Mouse (Mus musculus): Measurements from ENCODE around the gene Crls1. TPM values are rescaled to one million over a fixed set of nuclear protein-coding genes. Genes with fewer than 3 reads are reported as not detected.

The Crls1 gene
- 18.9 and 20.4 TPM in 2 replicates for polyA plus RNA-seq (2015; fragmentation: Nextera tagmentation; extraction: Ambion mirVana)

- H3K9ac ChIP-seq (replicated peaks) = peak within 1 kb of the TSS; percentile 86
- peak within 1 kb of the TSS; percentile 89 for H3K27ac ChIP-seq (ENCODE audit: low read depth)
- H3K9me3 ChIP-seq (ENCODE audit: low read length) = no peaks in the 10 kb centered on the region
- peak within 1 kb of the TSS; percentile 76 for H3K4me3 ChIP-seq (ENCODE audit: low read depth, low read length)
- peaks cover 4% of the 10 kb centered on the region; the same call in 1 of the 2 replicates for H3K4me1 ChIP-seq (ENCODE audit: insufficient read depth)
- TF ChIP-seq EP300 (IDR thresholded peaks at IDR 0.05; ENCODE audit: low read depth) = no peak
- peak; percentile 100 for TF ChIP-seq CTCF (IDR thresholded peaks at IDR 0.05; ENCODE audit: low read depth)
- DNase-seq = peak; percentile 98
- peaks cover 7% of the 10 kb centered on the region for H3K36me3 ChIP-seq (replicated peaks; ENCODE audit: insufficient read depth, low read length)
- WGBS (ENCODE audit: insufficient replicate concordance) = under 1% methylated on average over 87 of the region's 96 CpGs
- peak; percentile 87 for ATAC-seq
- no peaks in the 10 kb centered on the region for H3K27me3 ChIP-seq (ENCODE audit: insufficient read depth, low read length)
- peak within 1 kb of the TSS; percentile 83 for H3K4me2 ChIP-seq (ENCODE audit: low read depth, low read length)
Measured at GRCm38 (mm10) chr2:132846407-132847358, at the start of gene Crls1. Gene Crls1, plus strand, starts transcription at chr2:132846666.

- Histone ChIP-seq H3K4me1 (ENCODE audit: insufficient read depth) (no peaks in the 10 kb centered on the region), H3K36me3 (replicated peaks; ENCODE audit: insufficient read depth, low read length) (peaks cover 22% of the 10 kb centered on the region), H3K27ac (ENCODE audit: low read depth) (no peak overlapping the region), H3K4me3 (ENCODE audit: low read depth, low read length) (no peak overlapping the region), H3K9ac (replicated peaks) (no peak overlapping the region), H3K9me3 (ENCODE audit: low read length) (peaks cover 3% of the 10 kb centered on the region; the same call in 1 of the 2 replicates), H3K4me2 (ENCODE audit: low read depth, low read length) (no peak overlapping the region), H3K27me3 (ENCODE audit: insufficient read depth, low read length) (no peaks in the 10 kb centered on the region)
- WGBS (ENCODE audit: insufficient replicate concordance) = 78% methylated on average over 2 of the region's 2 CpGs
- no peak for TF ChIP-seq EP300 (IDR thresholded peaks at IDR 0.05; ENCODE audit: low read depth)
- no peak for TF ChIP-seq CTCF (IDR thresholded peaks at IDR 0.05; ENCODE audit: low read depth)
- DNase-seq = no peak
- no peak for ATAC-seq
Measured at GRCm38 (mm10) chr2:132802976-132803375, 43.5 kb upstream of the Crls1 start.

- ATAC-seq = peak; percentile 99
- Histone ChIP-seq H3K27ac (ENCODE audit: low read depth) (peak within 1 kb of the TSS; percentile 58), H3K9ac (replicated peaks) (peak within 1 kb of the TSS; percentile 76), H3K9me3 (ENCODE audit: low read length) (no peaks in the 10 kb centered on the region), H3K4me3 (ENCODE audit: low read depth, low read length) (peak within 1 kb of the TSS; percentile 81), H3K27me3 (ENCODE audit: insufficient read depth, low read length) (no peaks in the 10 kb centered on the region), H3K4me1 (ENCODE audit: insufficient read depth) (peaks cover 17% of the 10 kb centered on the region; the same call in 1 of the 2 replicates), H3K4me2 (ENCODE audit: low read depth, low read length) (peak within 1 kb of the TSS; percentile 95), H3K36me3 (replicated peaks; ENCODE audit: insufficient read depth, low read length) (peaks cover 12% of the 10 kb centered on the region)
- under 1% methylated on average over 59 of the region's 59 CpGs for WGBS (ENCODE audit: insufficient replicate concordance)
- peak; percentile 96 for DNase-seq
- peak; percentile 56 for TF ChIP-seq EP300 (IDR thresholded peaks at IDR 0.05; ENCODE audit: low read depth)
- TF ChIP-seq CTCF (IDR thresholded peaks at IDR 0.05; ENCODE audit: low read depth) = 0 out of 2 replicates have a peak, but pooled peaks have one; percentile 27
Measured at GRCm38 (mm10) chr2:132815608-132816314, 30.7 kb upstream of the Crls1 start, which contains the start of the genes Trmt6 and Mcm8. Gene Trmt6, minus strand, starts transcription at chr2:132816055. Gene Mcm8, plus strand, starts transcription at chr2:132816141.

GRCm38 (mm10) chr2:132841071-132841470 lies 5.4 kb upstream of the Crls1 start:
- Histone ChIP-seq H3K9ac (replicated peaks) (no peak overlapping the region), H3K4me2 (ENCODE audit: low read depth, low read length) (no peak overlapping the region), H3K4me1 (ENCODE audit: insufficient read depth) (no peaks in the 10 kb centered on the region), H3K9me3 (ENCODE audit: low read length) (no peaks in the 10 kb centered on the region), H3K36me3 (replicated peaks; ENCODE audit: insufficient read depth, low read length) (no peaks in the 10 kb centered on the region; the same call in 1 of the 2 replicates), H3K27ac (ENCODE audit: low read depth) (no peak overlapping the region), H3K4me3 (ENCODE audit: low read depth, low read length) (no peak overlapping the region), H3K27me3 (ENCODE audit: insufficient read depth, low read length) (no peaks in the 10 kb centered on the region)
- WGBS (ENCODE audit: insufficient replicate concordance) = 87% methylated on average over 4 of the region's 4 CpGs
- TF ChIP-seq CTCF (IDR thresholded peaks at IDR 0.05; ENCODE audit: low read depth) (no peak), EP300 (IDR thresholded peaks at IDR 0.05; ENCODE audit: low read depth) (no peak)
- DNase-seq = no peak
- ATAC-seq = no peak

- ATAC-seq (no peak), DNase-seq (peak; percentile 49)
- Histone ChIP-seq H3K9ac (replicated peaks) (peak overlapping the region; percentile 86), H3K27ac (ENCODE audit: low read depth) (peak overlapping the region; percentile 89), H3K4me3 (ENCODE audit: low read depth, low read length) (peak overlapping the region; percentile 76), H3K4me1 (ENCODE audit: insufficient read depth) (peaks cover 7% of the 10 kb centered on the region; the same call in 1 of the 2 replicates), H3K36me3 (replicated peaks; ENCODE audit: insufficient read depth, low read length) (peaks cover 14% of the 10 kb centered on the region), H3K4me2 (ENCODE audit: low read depth, low read length) (peak overlapping the region; percentile 83), H3K9me3 (ENCODE audit: low read length) (no peaks in the 10 kb centered on the region), H3K27me3 (ENCODE audit: insufficient read depth, low read length) (no peaks in the 10 kb centered on the region)
- TF ChIP-seq EP300 (IDR thresholded peaks at IDR 0.05; ENCODE audit: low read depth) (no peak), CTCF (IDR thresholded peaks at IDR 0.05; ENCODE audit: low read depth) (no peak)
- 33% methylated on average over 7 of the region's 7 CpGs for WGBS (ENCODE audit: insufficient replicate concordance)
Measured at GRCm38 (mm10) chr2:132847581-132847980, 1.1 kb downstream of the Crls1 start.

All from liver, postnatal 0 days (tissue).